ENCODE assay signal across 16 mouse cellular contexts in genomic region chr1:83551617-83552016, GRCm38 (mm10).
DNase-seq lines count a peak whose midpoint lies in the region; TF ChIP-seq lines count a peak whose summit lies in the region.
"Had no signal": no experiment of that assay in that cellular context is flagged by ENCODE, and none has a peak within 500 bp of the region (broad histone marks: within the 10 kb centered on the region; RNA-seq: fewer than 3 reads in every experiment).

No protein-coding gene starts in this region.

- no peaks in the 10 kb centered on the region for H3K4me1 ChIP-seq in lung, adult 2 months (ENCODE audit: control insufficient read depth, insufficient read depth, low read length)
- H3K4me1 ChIP-seq: heart, embryonic 13.5 days; limb, embryonic 13.5 days; liver, embryonic 15.5 days had no signal

- TF ChIP-seq POLR2A in lung, adult 2 months (IDR thresholded peaks at IDR 0.05; ENCODE audit: borderline replicate concordance, extremely low read depth, low read depth, low read length) = no peak

- peak; percentile 73 to 90 for DNase-seq in frontal cortex, adult 2 months (ENCODE audit: extremely low spot score in 1 of 2, low spot score in 1 of 2)
- peak; percentile 78 to 90 for DNase-seq in layer of hippocampus, adult 18-20 months (ENCODE audit: low spot score in 2 of 2)
- peak; percentile 77 to 81 for DNase-seq in left cerebral cortex, adult 18-20 months (ENCODE audit: low spot score in 2 of 2)
- peak; percentile 63 to 78 for DNase-seq in right cerebral cortex, postnatal 10 days (ENCODE audit: low spot score in 2 of 2)
- no peak for DNase-seq in spleen, postnatal 36 days (ENCODE audit: low spot score in 2 of 2)
- no peak for DNase-seq in thymus, postnatal 10 days (ENCODE audit: low spot score in 2 of 2)
- no peak for DNase-seq in lung, adult 2 months
- DNase-seq: adrenal gland, postnatal 36 days; cerebellum, postnatal 14 days; gastrocnemius, adult 2 months; heart, postnatal 36 days; kidney, adult 8-10 months; kidney, postnatal 36 days had no signal

- no peak for TF ChIP-seq CTCF in lung, adult 2 months (IDR thresholded peaks at IDR 0.05; ENCODE audit: insufficient read depth, low read length)

- no peak overlapping the region for H3K4me3 ChIP-seq in lung, adult 2 months (replicated peaks; ENCODE audit: extremely low read depth, low read depth, low read length)
- H3K4me3 ChIP-seq: gastrocnemius, adult 2 months; heart, embryonic 13.5 days; limb, embryonic 13.5 days; liver, embryonic 15.5 days had no signal

Comparison
In these comparisons a context has a peak if more than half of its experiments do, and no peak if none do; other contexts are left out.
1. DNase-seq: peak in frontal cortex, adult 2 months (2 of 2), layer of hippocampus, adult 18-20 months (2 of 2), left cerebral cortex, adult 18-20 months (2 of 2) and right cerebral cortex, postnatal 10 days (2 of 2); none in spleen, postnatal 36 days (0 of 2), thymus, postnatal 10 days (0 of 2) and lung, adult 2 months (single experiment).